Mouse (Mus musculus) forebrain, embryonic 12.5 days (tissue): ENCODE data around the gene Mboat1. TPM values are rescaled to one million over a fixed set of nuclear protein-coding genes. Genes with fewer than 3 reads are reported as not detected.

Experiments
- ATAC-seq: fragments of 200-750 bp; cut with Nextera tagmentation; 2 replicates; pipeline ENCODE4 v1.8.0; 2017; ENCODE audit warnings: moderate TSS enrichment; ENCODE audit not compliant: low FRiP score
- H3K27ac ChIP-seq: fragments of 300-500 bp; sonication (generic); 2 replicates; pipeline ENCODE4 v1.5.1; 2016; ENCODE audit warnings: mild to moderate bottlenecking
- H3K27me3 ChIP-seq: fragments of 300-500 bp; sonication (generic); 2 replicates; pipeline ENCODE4 v1.6.1; 2016; ENCODE audit warnings: mild to moderate bottlenecking
- H3K36me3 ChIP-seq: fragments of 300-500 bp; sonication (generic); replicated peaks from 2 replicates; pipeline ENCODE4 v1.6.1; 2016; ENCODE audit warnings: mild to moderate bottlenecking
- H3K4me1 ChIP-seq: fragments of 300-500 bp; sonication (generic); 2 replicates; pipeline ENCODE4 v1.6.1; 2016
- H3K4me2 ChIP-seq: fragments of 300-500 bp; sonication (generic); 2 replicates; pipeline ENCODE4 v1.6.1; 2016; ENCODE audit warnings: mild to moderate bottlenecking, moderate library complexity
- H3K4me3 ChIP-seq: fragments of 300-500 bp; sonication (generic); replicated peaks from 2 replicates; pipeline ENCODE4 v1.5.1; 2016; ENCODE audit warnings: mild to moderate bottlenecking
- H3K9ac ChIP-seq: fragments of 300-500 bp; sonication (generic); 2 replicates; pipeline ENCODE4 v1.6.1; 2016; ENCODE audit warnings: mild to moderate bottlenecking
- H3K9me3 ChIP-seq: fragments of 300-500 bp; sonication (generic); 2 replicates; pipeline ENCODE4 v1.6.1; 2016
- WGBS: fragments of 180-500 bp; shearing (Covaris S2); methylation state at CpG from one replicate; pipeline ENCODE4 v1.1.7; 2016; 5-methylcytosine and 5-hydroxymethylcytosine counted together
- polyA plus RNA-seq: library from polyadenylated mRNA; unstranded; fragments of >200 nt; fragmentation: Nextera tagmentation; extraction: Ambion mirVana; gene quantifications from 2 replicates; pipeline ENCODE4 v1.2.1, GENCODE M21; 2016

Gene Mboat1
- polyA plus RNA-seq, 1 experiment from 2014 or later = 5.1 TPM

- ATAC-seq = no peak
- Histone ChIP-seq H3K9ac (no peak overlapping the region), H3K9me3 (no peaks in the 10 kb centered on the region), H3K4me3 (no peak overlapping the region), H3K36me3 (no peaks in the 10 kb centered on the region), H3K4me2 (no peak overlapping the region), H3K4me1 (no peaks in the 10 kb centered on the region), H3K27ac (no peak overlapping the region), H3K27me3 (no peaks in the 10 kb centered on the region)
- WGBS = 60% methylated on average over 3 of the region's 3 CpGs
Measured at GRCm38 (mm10) chr13:30192031-30192716, 55.9 kb downstream of the Mboat1 start.

GRCm38 (mm10) chr13:30193363-30193762, 57.1 kb downstream of the Mboat1 start:
- no peak overlapping the region for H3K27ac ChIP-seq
- H3K9me3 ChIP-seq = no peaks in the 10 kb centered on the region
- H3K4me1 ChIP-seq = no peaks in the 10 kb centered on the region
- H3K4me2 ChIP-seq = no peak overlapping the region
- H3K27me3 ChIP-seq = no peaks in the 10 kb centered on the region
- no peak overlapping the region for H3K9ac ChIP-seq
- H3K36me3 ChIP-seq = no peaks in the 10 kb centered on the region
- no peak for ATAC-seq
- no peak overlapping the region for H3K4me3 ChIP-seq
- 68% methylated on average over 4 of the region's 4 CpGs for WGBS

GRCm38 (mm10) chr13:30194834-30195233, 58.5 kb downstream of the Mboat1 start:
- Histone ChIP-seq H3K4me3 (no peak overlapping the region), H3K4me1 (no peaks in the 10 kb centered on the region), H3K4me2 (no peak overlapping the region), H3K9me3 (no peaks in the 10 kb centered on the region), H3K27ac (no peak overlapping the region), H3K9ac (no peak overlapping the region), H3K27me3 (no peaks in the 10 kb centered on the region), H3K36me3 (no peaks in the 10 kb centered on the region)
- WGBS = 87% methylated on average over 3 of the region's 3 CpGs
- ATAC-seq = no peak

- Histone ChIP-seq H3K9ac (no peak overlapping the region), H3K4me2 (no peak overlapping the region), H3K36me3 (no peaks in the 10 kb centered on the region), H3K4me1 (no peaks in the 10 kb centered on the region), H3K9me3 (no peaks in the 10 kb centered on the region), H3K27ac (no peak overlapping the region), H3K27me3 (no peaks in the 10 kb centered on the region), H3K4me3 (no peak overlapping the region)
- 91% methylated on average over 8 of the region's 8 CpGs for WGBS
- no peak for ATAC-seq
Measured at GRCm38 (mm10) chr13:30196661-30197060, 60.4 kb downstream of the Mboat1 start.

GRCm38 (mm10) chr13:30198101-30198570, 61.8 kb downstream of the Mboat1 start:
- no peaks in the 10 kb centered on the region for H3K27me3 ChIP-seq
- no peak overlapping the region for H3K27ac ChIP-seq
- no peaks in the 10 kb centered on the region for H3K36me3 ChIP-seq
- 94% methylated on average over 9 of the region's 9 CpGs for WGBS
- H3K4me2 ChIP-seq = no peak overlapping the region
- no peak overlapping the region for H3K9ac ChIP-seq
- ATAC-seq = no peak
- no peak overlapping the region for H3K4me3 ChIP-seq
- no peaks in the 10 kb centered on the region for H3K9me3 ChIP-seq
- no peaks in the 10 kb centered on the region for H3K4me1 ChIP-seq

GRCm38 (mm10) chr13:30199821-30200220, 63.5 kb downstream of the Mboat1 start:
- no peak for ATAC-seq
- Histone ChIP-seq H3K9me3 (no peaks in the 10 kb centered on the region), H3K27ac (no peak overlapping the region), H3K27me3 (no peaks in the 10 kb centered on the region), H3K4me3 (no peak overlapping the region), H3K4me1 (no peaks in the 10 kb centered on the region), H3K4me2 (no peak overlapping the region), H3K36me3 (no peaks in the 10 kb centered on the region), H3K9ac (no peak overlapping the region)
- WGBS = 75% methylated on average over 4 of the region's 4 CpGs

- no peak overlapping the region for H3K9ac ChIP-seq
- H3K9me3 ChIP-seq = no peaks in the 10 kb centered on the region
- H3K27ac ChIP-seq = no peak overlapping the region
- WGBS = 96% methylated on average over 2 of the region's 2 CpGs
- no peaks in the 10 kb centered on the region for H3K4me1 ChIP-seq
- H3K36me3 ChIP-seq = no peaks in the 10 kb centered on the region
- no peak overlapping the region for H3K4me2 ChIP-seq
- no peaks in the 10 kb centered on the region for H3K27me3 ChIP-seq
- H3K4me3 ChIP-seq = no peak overlapping the region
- ATAC-seq = no peak
Measured at GRCm38 (mm10) chr13:30200737-30201136, 64.4 kb downstream of the Mboat1 start.

- no peaks in the 10 kb centered on the region for H3K9me3 ChIP-seq
- no peak overlapping the region for H3K4me2 ChIP-seq
- no peak overlapping the region for H3K4me3 ChIP-seq
- 91% methylated on average over 2 of the region's 2 CpGs for WGBS
- no peaks in the 10 kb centered on the region for H3K36me3 ChIP-seq
- ATAC-seq = no peak
- no peak overlapping the region for H3K27ac ChIP-seq
- no peaks in the 10 kb centered on the region for H3K27me3 ChIP-seq
- no peak overlapping the region for H3K9ac ChIP-seq
- no peaks in the 10 kb centered on the region for H3K4me1 ChIP-seq
Measured at GRCm38 (mm10) chr13:30203018-30203417, 66.7 kb downstream of the Mboat1 start.

- Histone ChIP-seq H3K4me2 (no peak overlapping the region), H3K9ac (no peak overlapping the region), H3K4me1 (no peaks in the 10 kb centered on the region), H3K9me3 (no peaks in the 10 kb centered on the region), H3K27ac (no peak overlapping the region), H3K36me3 (no peaks in the 10 kb centered on the region), H3K4me3 (no peak overlapping the region), H3K27me3 (no peaks in the 10 kb centered on the region)
- 88% methylated on average over 1 of the region's 1 CpGs for WGBS
- ATAC-seq = no peak
Measured at GRCm38 (mm10) chr13:30208176-30208575, 71.9 kb downstream of the Mboat1 start.

GRCm38 (mm10) chr13:30213276-30213675, 77.0 kb downstream of the Mboat1 start:
- 76% methylated on average over 9 of the region's 9 CpGs for WGBS
- no peak for ATAC-seq

GRCm38 (mm10) chr13:30217588-30218371, 81.5 kb downstream of the Mboat1 start:
- no peak overlapping the region for H3K9ac ChIP-seq
- 69% methylated on average over 12 of the region's 12 CpGs for WGBS
- H3K4me3 ChIP-seq = no peak overlapping the region
- no peaks in the 10 kb centered on the region for H3K27me3 ChIP-seq
- no peak for ATAC-seq
- no peak overlapping the region for H3K27ac ChIP-seq
- H3K36me3 ChIP-seq = no peaks in the 10 kb centered on the region
- peaks cover 7% of the 10 kb centered on the region for H3K4me1 ChIP-seq
- no peak overlapping the region for H3K4me2 ChIP-seq
- H3K9me3 ChIP-seq = no peaks in the 10 kb centered on the region

More at GRCm38 (mm10) chr13:30213276-30213675, 77.0 kb downstream of the Mboat1 start:
- Histone ChIP-seq H3K36me3 (no peaks in the 10 kb centered on the region), H3K4me3 (no peak overlapping the region), H3K4me2 (no peak overlapping the region), H3K4me1 (no peaks in the 10 kb centered on the region), H3K9ac (no peak overlapping the region), H3K27ac (no peak overlapping the region), H3K27me3 (no peaks in the 10 kb centered on the region), H3K9me3 (no peaks in the 10 kb centered on the region)

GRCm38 (mm10) chr13:30219597-30219996, 83.3 kb downstream of the Mboat1 start:
- 75% methylated on average over 7 of the region's 7 CpGs for WGBS
- Histone ChIP-seq H3K9me3 (no peaks in the 10 kb centered on the region), H3K27me3 (no peaks in the 10 kb centered on the region)

GRCm38 (mm10) chr13:30221316-30221715, 85.0 kb downstream of the Mboat1 start:
- Histone ChIP-seq H3K4me3 (no peak overlapping the region), H3K4me1 (peaks cover 7% of the 10 kb centered on the region), H3K36me3 (no peaks in the 10 kb centered on the region), H3K27ac (no peak overlapping the region), H3K9ac (no peak overlapping the region), H3K4me2 (no peak overlapping the region), H3K9me3 (no peaks in the 10 kb centered on the region), H3K27me3 (no peaks in the 10 kb centered on the region)
- no peak for ATAC-seq
- 34% methylated on average over 3 of the region's 3 CpGs for WGBS

More at GRCm38 (mm10) chr13:30219597-30219996, 83.3 kb downstream of the Mboat1 start:
- H3K4me2 ChIP-seq = no peak overlapping the region
- H3K9ac ChIP-seq = no peak overlapping the region
- no peak overlapping the region for H3K4me3 ChIP-seq
- no peaks in the 10 kb centered on the region for H3K36me3 ChIP-seq
- H3K4me1 ChIP-seq = peaks cover 7% of the 10 kb centered on the region
- no peak for ATAC-seq
- H3K27ac ChIP-seq = no peak overlapping the region
